ENCODE assay signal across 7 mouse cellular contexts in genomic region chr5:147748081-147748581, GRCm38 (mm10). TPM values are rescaled to one million over a fixed set of nuclear protein-coding genes. Genes with fewer than 3 reads are reported as not detected.
DNase-seq lines count a peak whose midpoint lies in the region; ATAC-seq and TF ChIP-seq lines count a peak whose summit lies in the region.

No protein-coding gene starts in this region.

- H3K27me3 ChIP-seq in ES-Bruce4 (ENCODE audit: control insufficient read depth, insufficient read depth, low read length, poor library complexity, severe bottlenecking) = no peaks in the 10 kb centered on the region; the same call in 1 of the 2 replicates
- peaks cover 15% of the 10 kb centered on the region for H3K27me3 ChIP-seq in forebrain, embryonic 14.5 days (replicated peaks; ENCODE audit: control insufficient read depth, insufficient read depth, low read length)
- no peaks in the 10 kb centered on the region; the same call in 1 of the 2 replicates for H3K27me3 ChIP-seq in stomach, postnatal 0 days (ENCODE audit: control insufficient read depth, insufficient read depth, low read length)

- H3K9me3 ChIP-seq in ES-Bruce4 (replicated peaks; ENCODE audit: control insufficient read depth, insufficient read depth, low read length, poor library complexity, severe bottlenecking) = no peaks in the 10 kb centered on the region
- H3K9me3 ChIP-seq in forebrain, embryonic 14.5 days (replicated peaks; ENCODE audit: control insufficient read depth, low read length) = no peaks in the 10 kb centered on the region
- H3K9me3 ChIP-seq in stomach, postnatal 0 days (ENCODE audit: control insufficient read depth, low read length) = no peaks in the 10 kb centered on the region

- peak; percentile 26; the same call in 1 of the 2 replicates for ATAC-seq in forebrain, embryonic 14.5 days
- no peak for ATAC-seq in stomach, postnatal 0 days (ENCODE audit: low FRiP score, low TSS enrichment)

- no peaks in the 10 kb centered on the region for H3K36me3 ChIP-seq in ES-Bruce4 (ENCODE audit: control insufficient read depth, insufficient read depth, low read length, poor library complexity, severe bottlenecking)
- H3K36me3 ChIP-seq in forebrain, embryonic 14.5 days (ENCODE audit: control insufficient read depth, insufficient read depth, low read length) = no peaks in the 10 kb centered on the region
- no peaks in the 10 kb centered on the region for H3K36me3 ChIP-seq in stomach, postnatal 0 days (ENCODE audit: control insufficient read depth, insufficient read depth, low read length)

- H3K27ac ChIP-seq in ES-Bruce4 (ENCODE audit: insufficient read depth, low read length) = no peak overlapping the region
- H3K27ac ChIP-seq in forebrain, embryonic 14.5 days (ENCODE audit: low read depth, low read length) = no peak overlapping the region
- H3K27ac ChIP-seq in layer of hippocampus, adult 2 months = no peak overlapping the region
- no peak overlapping the region for H3K27ac ChIP-seq in stomach, postnatal 0 days (replicated peaks)

- 5% methylated on average over 15 of the region's 15 CpGs for WGBS in forebrain, embryonic 14.5 days
- 12% methylated on average over 15 of the region's 15 CpGs for WGBS in stomach, postnatal 0 days

- TF ChIP-seq EP300 in ES-Bruce4 (IDR thresholded peaks at IDR 0.05; ENCODE audit: insufficient read depth, low read depth, low read length) = no peak
- no peak for TF ChIP-seq EP300 in stomach, postnatal 0 days (optimal IDR thresholded peaks at IDR 0.05)

- no peak overlapping the region for H3K9ac ChIP-seq in ES-Bruce4 (ENCODE audit: low read depth, poor library complexity, severe bottlenecking)
- peak overlapping the region; percentile 4; the same call in 1 of the 2 replicates for H3K9ac ChIP-seq in forebrain, embryonic 14.5 days (ENCODE audit: low read length)
- H3K9ac ChIP-seq in stomach, postnatal 0 days (ENCODE audit: low read length) = no peak overlapping the region

- H3K4me3 ChIP-seq in ES-Bruce4 (ENCODE audit: low read depth, low read length) = peak overlapping the region; percentile 11; the same call in 1 of the 2 replicates
- H3K4me3 ChIP-seq in forebrain, embryonic 14.5 days (ENCODE audit: low read depth, low read length) = no peak overlapping the region
- peak overlapping the region; percentile 28 for H3K4me3 ChIP-seq in layer of hippocampus, adult 2 months
- H3K4me3 ChIP-seq in stomach, postnatal 0 days (ENCODE audit: low read depth, low read length) = no peak overlapping the region

- peak; percentile 80 for DNase-seq in adrenal gland, postnatal 10 days
- DNase-seq in forebrain, embryonic 14.5 days (ENCODE audit: low spot score) = peak; percentile 45
- peak; percentile 73 to 76 for DNase-seq in heart, postnatal 36 days
- peak in 1 of 2 experiments; percentile 31 for DNase-seq in layer of hippocampus, adult 2 months (ENCODE audit: low spot score in 2 of 2)
- DNase-seq in lung, postnatal 36 days = peak; percentile 72
- DNase-seq in stomach, postnatal 0 days (ENCODE audit: low spot score) = peak; percentile 22

- H3K4me1 ChIP-seq in ES-Bruce4 (ENCODE audit: control insufficient read depth, insufficient read depth, low read length) = peaks cover 1% of the 10 kb centered on the region
- H3K4me1 ChIP-seq in forebrain, embryonic 14.5 days (ENCODE audit: control insufficient read depth, insufficient read depth, low read length) = peaks cover 5% of the 10 kb centered on the region; the same call in 1 of the 2 replicates
- peaks cover 3% of the 10 kb centered on the region; the same call in 1 of the 2 replicates for H3K4me1 ChIP-seq in stomach, postnatal 0 days (replicated peaks; ENCODE audit: control insufficient read depth, insufficient read depth)

- no peak for TF ChIP-seq POLR2A in ES-Bruce4 (IDR thresholded peaks at IDR 0.05; ENCODE audit: insufficient read depth, low read length)

- TF ChIP-seq CTCF in ES-Bruce4 (IDR thresholded peaks at IDR 0.05; ENCODE audit: low read depth, low read length) = no peak
- TF ChIP-seq CTCF in layer of hippocampus, adult 2 months (conservative IDR thresholded peaks at IDR 0.05) = no peak
- no peak for TF ChIP-seq CTCF in stomach, postnatal 0 days (IDR thresholded peaks at IDR 0.05; ENCODE audit: low read depth)

- intact Hi-C loops in heart, postnatal 36 days (cut with DNase I) = no loop called here

- H3K4me2 ChIP-seq in forebrain, embryonic 14.5 days (ENCODE audit: low read length) = peak overlapping the region; percentile 43
- H3K4me2 ChIP-seq in stomach, postnatal 0 days (replicated peaks; ENCODE audit: low read depth) = no peak overlapping the region

RNA-seq across cellular contexts. Expression of gene Flt1, which starts 22.3 kb away (rescaled TPM):
- 23.4 and 25.8 TPM in 2 replicates for polyA plus RNA-seq in ES-Bruce4 (2011; ENCODE audit: insufficient read depth, insufficient read length, low read depth, missing spikeins)
- 10 to 100 TPM; 37.5 to 40.7 TPM for total RNA-seq in adrenal gland, postnatal 10 days (2021)
- polyA plus RNA-seq in forebrain, embryonic 14.5 days (2014; fragmentation: Nextera tagmentation; extraction: Ambion mirVana) = 6.5 and 7.6 TPM in 2 replicates
- 10 to 100 TPM; 61.4 to 87.8 TPM for total RNA-seq in heart, postnatal 36 days (2021)
- 10 to 100 TPM; 31.7 to 34.7 TPM for total RNA-seq in layer of hippocampus, adult 2 months (2021)
- 3.9 and 4.3 TPM in 2 replicates for polyA plus RNA-seq in stomach, postnatal 0 days (2015; fragmentation: Nextera tagmentation; extraction: Ambion mirVana)

Comparison
In these comparisons a context has a peak if more than half of its experiments do, and no peak if none do; other contexts are left out.
1. H3K4me3 ChIP-seq: peak in ES-Bruce4 (single experiment) and layer of hippocampus, adult 2 months (single experiment); none in forebrain, embryonic 14.5 days (single experiment) and stomach, postnatal 0 days (single experiment).